Mouse (Mus musculus): ENCODE data around the gene Greb1. TPM values are rescaled to one million over a fixed set of nuclear protein-coding genes. Genes with fewer than 3 reads are reported as not detected.

Gene Greb1
- total RNA-seq, 4 experiments from 2014 or later: 0.16 to 1.2 (median 0.64) TPM

DNA sequence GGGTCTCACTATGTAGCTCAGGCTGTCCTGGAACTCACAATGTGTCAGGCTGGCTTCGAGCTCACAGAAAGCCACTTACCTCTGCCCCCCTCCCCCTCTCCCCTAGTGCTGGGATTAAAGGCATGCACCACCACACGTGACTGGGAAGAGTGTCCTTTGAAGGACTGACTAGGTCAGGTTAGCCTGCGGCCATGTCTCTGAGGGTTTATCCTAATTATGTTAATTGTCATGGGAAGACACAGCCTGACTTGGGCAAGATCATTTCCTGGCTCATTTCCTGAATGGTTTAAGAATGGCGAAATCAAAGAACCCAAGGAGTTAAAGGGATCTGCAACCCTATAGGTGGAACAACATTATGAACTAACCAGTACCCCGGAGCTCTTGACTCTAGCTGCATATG lies 105.9 kb downstream of the Greb1 start:
- DNase-seq (ENCODE audit: low spot score): no peak

DNA sequence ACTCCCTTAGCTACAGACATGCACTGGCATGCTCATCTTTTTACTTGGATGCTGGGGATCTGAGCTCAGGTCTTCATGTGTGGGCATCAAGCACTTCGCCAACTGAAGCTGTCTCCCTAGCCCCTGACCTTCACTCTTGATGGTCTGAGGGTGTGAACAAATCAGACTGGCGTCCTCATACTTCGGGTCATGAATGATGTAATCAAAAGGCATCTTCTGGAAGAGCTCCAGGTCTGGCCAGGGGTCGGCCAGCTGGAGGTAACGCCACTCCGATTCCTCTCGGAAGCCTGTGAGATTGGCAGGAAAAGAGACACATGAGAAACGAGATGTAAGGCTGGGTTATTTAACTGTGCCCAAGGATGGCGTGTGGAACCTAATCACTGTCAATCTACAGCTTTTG lies 110.1 kb downstream of the Greb1 start:
- DNase-seq (ENCODE audit: low spot score): no peak

DNA sequence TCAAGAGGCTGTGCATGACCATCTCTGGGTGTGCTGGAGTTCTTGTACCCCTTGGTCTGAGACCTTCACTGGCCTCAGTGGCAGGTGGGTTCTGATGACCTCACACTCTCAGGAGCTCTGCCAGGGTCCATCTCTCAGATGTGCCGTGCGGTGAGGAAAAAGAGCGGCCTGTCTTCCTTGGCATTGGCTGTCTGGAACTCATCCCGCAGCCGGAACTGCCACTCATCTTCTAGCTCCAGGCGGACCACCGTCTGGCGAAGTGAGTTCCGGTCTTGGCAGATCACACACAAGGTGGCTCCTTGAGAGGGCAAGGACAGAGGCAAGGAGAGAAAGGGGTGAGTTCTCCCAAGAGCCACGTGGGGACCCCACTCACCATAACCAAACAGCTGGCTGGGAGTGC lies 128.4 kb downstream of the Greb1 start:
- DNase-seq (ENCODE audit: low spot score): no peak

DNA sequence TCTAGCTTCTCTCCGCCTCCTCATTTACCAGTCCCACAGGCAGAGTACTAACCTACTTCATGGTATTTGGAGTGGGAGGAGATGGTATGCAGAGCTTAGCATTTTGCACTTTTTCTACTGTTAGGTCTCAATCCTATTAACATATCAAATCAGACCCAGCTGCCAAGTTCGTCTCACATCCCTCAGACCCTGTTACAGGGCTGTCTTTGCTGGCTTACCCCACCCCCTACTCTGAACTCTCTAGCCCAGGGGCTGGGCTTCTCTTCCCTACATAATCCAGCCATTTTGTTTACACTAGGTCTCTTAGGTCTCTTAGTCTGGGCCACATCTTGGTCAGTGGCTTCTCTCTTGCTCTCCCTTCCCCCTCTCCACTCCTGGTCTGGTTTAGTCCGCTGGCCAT lies 131.5 kb downstream of the Greb1 start:
- DNase-seq (ENCODE audit: low spot score): no peak

DNA sequence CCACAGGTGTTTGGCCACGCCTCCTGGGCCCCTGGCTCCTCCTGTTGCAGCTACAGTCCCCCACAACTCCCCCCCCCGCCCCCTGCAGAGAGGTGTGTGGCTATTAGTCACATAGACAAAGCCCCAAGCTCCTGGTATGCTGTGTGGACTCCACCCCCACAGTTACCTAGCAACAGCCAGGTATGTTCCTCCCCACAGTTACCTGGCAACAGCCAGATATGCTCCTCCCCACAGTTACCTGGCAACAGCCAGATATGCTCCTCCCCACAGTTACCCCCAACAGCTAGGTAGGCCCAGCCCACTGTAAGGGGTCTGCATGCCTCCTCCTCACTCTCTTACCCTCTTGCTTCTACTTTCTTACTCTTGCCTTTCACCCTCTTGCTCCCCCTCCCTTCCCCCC lies 135.7 kb downstream of the Greb1 start:
- DNase-seq (ENCODE audit: low spot score): no peak

DNA sequence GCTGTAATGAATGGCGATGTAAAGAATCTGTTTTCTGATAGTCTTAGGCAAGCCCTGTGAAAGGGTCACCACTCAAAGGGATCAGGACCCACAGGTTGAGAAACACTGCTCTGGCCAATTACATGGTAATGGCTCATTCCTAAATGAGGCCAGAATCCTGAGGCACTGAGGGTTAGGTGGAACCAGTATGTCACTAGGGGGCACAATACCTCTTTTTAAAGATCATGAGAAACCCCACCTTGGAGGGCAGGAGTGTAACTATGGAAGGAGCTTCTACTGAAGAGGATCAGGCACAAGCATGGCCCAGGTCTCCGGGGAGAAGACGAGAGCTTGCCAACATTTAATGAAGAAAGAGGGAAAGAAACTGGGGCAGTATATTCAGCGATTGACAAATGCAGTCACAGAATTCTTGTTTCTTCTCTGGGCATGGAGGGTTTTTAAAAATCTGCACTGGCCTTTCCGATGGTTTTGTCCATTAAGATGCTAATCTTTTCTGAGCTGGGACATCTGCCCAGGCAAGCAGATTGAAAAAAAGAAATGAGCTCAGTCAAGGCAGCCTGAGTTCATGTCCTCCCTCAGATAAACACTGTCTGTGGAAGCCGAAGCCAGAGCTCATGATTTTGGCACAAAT lies 137.6 kb downstream of the Greb1 start:
- no peak for DNase-seq (ENCODE audit: low spot score)

DNA sequence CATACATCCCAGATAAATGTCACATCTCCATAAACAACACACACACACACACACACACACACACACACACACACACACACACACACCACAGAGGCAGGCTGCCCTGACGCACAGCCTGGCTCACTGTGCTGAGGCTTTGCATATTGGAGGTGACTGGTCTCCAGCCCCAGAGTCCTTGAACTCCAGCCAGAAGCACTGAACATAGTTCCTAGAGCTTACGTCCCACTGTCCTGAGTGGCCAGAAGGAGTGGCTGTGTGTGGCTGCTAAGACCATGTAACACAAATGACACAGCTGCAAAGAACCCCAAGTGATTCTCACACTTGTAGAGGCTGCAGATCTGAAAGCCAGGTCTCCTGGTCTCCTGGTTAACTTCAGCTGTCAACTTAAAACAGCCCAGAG lies 138.8 kb downstream of the Greb1 start:
- no peak for DNase-seq (ENCODE audit: low spot score)

DNA sequence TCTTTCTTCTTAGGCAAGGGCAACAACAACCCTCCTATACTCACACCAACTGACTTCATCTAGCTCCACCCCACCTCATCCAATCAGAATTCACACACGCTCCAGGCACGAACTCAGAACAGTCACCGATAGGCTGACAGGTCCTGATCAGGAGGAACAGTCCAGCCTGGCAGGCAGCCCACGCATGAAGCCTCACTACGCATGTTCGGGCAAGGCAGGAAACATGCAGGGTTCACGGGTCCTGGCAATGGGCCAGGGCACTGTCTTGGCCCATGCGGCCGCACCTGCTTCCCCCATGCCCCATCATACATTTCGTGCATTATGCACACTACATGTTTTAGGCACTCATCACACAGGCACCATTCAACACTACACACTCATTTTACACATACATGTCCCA lies 139.2 kb downstream of the Greb1 start:
- DNase-seq (ENCODE audit: low spot score): no peak

DNA sequence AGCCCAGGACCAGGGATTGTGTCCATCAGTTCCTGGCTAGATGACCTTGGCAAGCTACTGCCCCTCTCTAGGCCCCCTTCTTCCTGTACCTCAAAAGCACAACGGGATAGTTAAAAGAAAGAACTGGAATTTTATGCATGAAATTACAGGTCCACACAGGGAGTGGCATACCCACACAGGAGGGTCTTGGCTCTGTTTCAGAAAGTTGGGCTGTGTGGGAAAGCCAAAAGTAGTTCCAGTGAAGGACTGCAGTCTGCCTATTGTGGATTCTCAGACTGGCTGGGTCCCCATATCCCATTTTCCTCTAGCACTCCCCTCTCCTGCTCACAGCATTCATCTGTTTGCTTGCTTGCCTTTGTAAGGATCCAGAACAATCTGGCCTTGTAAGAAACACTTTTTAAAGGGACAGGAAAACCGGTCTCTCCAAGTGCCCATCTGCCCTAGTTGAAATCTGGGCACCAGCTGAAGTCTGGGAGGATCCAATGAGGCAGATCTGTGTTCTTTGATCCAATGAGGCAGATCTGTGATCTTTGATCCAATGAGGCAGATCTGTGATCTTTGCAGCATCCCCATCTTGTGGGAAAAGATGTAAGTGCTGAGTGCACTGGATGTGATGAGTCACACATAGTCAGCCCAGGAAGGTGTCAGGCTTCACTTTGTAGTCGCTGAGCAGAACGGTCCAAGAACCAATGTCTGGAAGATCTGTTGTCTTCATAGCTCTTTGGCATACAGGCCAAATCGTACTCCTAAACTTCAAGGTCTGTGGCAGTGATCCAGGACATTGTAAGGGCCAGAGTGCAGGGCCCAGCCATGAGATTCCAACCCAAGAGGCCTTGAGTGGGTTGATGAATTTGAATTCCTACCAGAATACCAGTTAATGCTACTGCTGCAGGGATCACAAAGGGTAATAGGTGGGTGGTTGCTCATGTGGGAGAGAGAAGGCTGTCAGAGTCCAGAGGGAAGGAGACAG lies 143.5 kb downstream of the Greb1 start:
- DNase-seq (ENCODE audit: low spot score): no peak

DNA sequence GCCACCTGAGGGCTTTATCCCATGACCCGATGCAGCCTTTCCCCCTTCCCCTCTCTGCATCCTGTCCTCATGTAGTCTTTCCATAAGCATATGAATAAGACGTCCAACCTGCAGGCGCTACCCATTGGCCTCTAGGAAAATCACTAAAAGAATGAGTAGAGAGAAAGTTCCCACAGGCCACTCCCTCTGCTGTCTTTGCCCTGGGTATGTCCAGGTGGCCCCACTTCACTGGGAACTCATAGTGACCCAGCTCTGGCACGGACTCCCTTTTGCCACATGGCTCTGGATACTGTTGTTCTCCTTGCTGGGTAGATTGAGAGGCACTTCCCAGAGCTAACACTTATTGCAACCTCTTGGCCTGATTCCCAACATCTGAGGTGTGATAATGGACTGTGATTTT lies 145.1 kb downstream of the Greb1 start:
- DNase-seq (ENCODE audit: low spot score): no peak

DNA sequence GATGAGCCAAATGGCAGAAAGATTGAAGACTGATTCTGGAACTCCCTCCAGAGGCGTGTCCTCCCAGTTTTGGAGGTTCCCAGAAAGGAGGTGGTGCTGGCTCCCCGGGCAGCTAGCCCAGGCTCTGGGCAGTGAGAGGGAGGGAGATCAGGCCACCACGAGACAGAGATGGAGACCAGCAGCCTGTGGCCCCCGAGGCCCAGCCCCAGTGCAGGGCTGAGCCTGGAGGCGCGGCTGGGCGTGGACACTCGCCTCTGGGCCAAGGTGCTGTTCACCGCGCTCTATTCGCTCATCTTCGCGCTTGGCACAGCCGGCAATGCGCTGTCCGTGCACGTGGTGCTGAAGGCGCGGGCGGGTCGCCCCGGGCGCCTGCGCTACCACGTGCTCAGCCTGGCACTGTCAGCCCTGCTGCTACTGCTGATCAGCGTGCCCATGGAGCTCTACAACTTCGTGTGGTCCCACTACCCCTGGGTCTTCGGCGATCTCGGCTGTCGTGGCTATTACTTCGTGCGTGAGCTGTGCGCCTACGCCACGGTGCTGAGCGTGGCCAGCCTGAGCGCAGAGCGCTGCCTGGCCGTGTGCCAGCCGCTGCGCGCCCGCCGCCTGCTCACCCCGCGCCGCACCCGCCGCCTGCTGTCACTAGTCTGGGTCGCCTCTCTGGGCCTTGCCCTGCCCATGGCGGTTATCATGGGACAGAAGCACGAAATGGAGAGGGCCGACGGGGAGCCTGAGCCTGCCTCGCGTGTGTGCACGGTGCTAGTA lies 147.2 kb downstream of the Greb1 start, which contains the start of gene Ntsr2:
Gene Ntsr2 (plus strand): TSS at position 51 of the 762 bp plus-strand sequence.
- DNase-seq (ENCODE audit: low spot score): no peak

DNA sequence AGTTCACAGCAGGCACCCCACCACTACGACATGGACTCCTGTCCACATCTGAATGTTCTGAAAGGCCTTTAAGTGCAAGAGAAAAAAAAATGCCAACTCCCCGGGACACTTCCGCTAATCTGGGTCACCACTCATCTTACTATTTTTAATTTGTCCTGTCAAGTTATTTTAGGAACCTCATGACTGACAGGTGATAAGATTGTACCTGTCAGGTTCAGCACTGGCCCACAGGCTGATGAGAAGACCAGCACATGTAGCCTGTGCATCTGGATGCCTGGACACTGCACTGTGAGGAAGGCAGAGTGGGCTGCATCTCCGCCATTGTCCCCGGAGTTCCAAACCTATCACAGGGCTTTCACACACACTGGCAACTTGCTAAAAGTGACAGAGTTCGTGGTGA lies 150.9 kb downstream of the Greb1 start:
- no peak for DNase-seq (ENCODE audit: low spot score)

DNA sequence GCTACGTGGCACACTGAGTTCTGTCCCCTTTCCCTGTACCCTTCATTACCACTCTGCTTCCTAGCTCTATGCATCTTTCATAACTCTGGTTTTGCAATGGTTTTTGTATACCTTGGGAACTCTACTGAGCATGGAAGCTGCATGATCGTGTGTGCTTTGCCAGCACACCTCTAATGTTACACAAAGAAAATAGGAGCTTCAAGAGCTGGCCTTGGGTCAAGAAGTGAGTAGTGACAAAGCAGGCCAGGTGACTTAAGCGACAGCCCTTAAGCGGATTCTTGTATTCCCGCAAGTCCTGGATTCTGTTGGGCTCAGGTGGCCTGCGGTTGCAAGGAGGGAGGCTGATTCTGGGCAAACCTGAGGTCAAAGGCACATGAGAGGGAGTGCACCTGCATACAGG lies 152.4 kb downstream of the Greb1 start:
- DNase-seq (ENCODE audit: low spot score): no peak

DNA sequence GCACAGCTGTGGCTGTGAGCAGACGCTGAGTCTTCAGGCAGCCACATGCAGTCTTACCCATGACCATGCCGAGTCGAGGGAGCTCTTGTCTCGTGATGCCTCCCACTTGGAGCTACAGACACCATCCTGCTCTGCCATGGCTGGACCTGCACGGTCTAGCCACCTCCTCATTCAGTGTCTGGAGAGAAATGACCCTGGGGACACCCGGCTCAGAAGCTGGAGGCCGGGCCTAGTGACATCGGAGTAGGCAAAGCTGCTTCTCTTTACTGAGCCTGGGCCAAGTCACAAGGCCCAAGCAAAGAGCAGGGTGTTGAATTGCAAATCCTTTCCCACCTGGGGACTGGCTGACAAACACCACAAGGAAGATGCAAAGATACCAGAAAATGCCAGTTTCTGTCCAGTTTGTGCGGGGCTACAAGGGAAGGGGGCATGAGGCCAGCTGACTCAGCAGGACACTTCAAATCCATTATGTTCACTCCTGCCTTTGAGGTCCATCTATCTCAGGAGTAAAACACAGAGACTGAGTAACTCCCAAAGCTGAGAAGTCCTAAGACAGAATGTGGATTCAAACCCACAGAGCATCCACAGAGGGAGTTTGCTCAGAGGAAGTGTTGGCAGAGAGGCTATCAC lies 153.8 kb downstream of the Greb1 start:
- no peak for DNase-seq (ENCODE audit: low spot score)

DNA sequence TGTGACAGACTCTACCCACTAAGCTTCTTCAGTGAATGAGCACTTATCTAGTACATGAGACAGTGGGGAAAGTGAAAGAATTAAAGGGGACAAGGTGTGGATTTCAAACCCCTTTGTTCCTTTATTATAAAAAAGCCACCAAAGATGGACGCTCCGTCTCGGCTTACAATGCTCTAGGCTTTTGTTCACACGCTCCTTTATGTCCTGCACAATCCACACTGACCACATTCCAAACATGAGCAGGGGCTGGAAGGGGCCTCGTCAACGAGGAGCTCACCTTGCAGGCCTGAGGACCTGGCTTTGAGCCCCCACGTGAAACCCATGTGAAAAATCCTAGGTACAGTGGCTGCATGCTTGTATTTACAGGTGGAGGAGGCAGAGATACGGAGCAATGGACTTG lies 156.0 kb downstream of the Greb1 start:
- DNase-seq (ENCODE audit: low spot score): no peak

DNA sequence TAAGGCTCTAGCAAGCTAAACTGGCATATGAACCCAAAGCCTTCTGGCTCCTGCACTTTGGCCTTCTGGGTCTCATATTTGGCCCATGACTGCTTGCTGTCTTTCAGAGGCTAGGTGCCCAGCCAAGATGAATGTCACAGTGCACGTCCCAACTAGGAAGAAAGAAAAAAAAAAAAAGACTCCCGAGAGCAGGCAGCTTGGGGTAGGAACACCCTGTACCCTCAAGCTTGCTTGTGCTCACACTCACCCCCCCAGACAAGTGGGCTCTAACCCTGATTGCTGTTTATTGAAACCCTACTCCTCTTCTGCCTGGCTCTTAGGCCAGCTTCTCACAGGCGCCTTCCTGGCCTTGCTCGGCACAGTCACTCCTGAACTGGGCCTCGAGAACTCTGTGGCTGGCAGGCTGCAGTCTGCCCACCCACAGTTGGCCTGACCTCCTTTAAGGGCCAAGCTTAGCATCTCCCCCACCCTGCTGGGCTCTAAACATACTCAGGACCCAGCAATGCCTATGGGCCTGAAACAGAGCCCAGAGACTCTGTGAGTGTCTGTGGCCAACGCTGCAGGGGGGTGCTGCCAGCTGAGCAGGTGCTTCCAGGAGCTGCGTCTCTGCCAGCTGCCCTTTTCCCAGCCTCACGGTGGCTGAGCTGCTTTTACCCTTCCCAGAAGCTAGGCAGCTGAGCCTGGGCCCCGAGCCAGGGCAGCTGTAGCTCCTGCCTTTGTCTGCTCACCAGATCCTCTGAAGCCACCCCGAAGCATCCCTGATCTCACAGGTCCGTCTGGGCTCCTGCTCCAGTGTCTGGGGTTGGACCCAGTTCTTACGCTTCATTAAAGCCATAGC lies 157.0 kb downstream of the Greb1 start:
- no peak for DNase-seq (ENCODE audit: low spot score)

DNA sequence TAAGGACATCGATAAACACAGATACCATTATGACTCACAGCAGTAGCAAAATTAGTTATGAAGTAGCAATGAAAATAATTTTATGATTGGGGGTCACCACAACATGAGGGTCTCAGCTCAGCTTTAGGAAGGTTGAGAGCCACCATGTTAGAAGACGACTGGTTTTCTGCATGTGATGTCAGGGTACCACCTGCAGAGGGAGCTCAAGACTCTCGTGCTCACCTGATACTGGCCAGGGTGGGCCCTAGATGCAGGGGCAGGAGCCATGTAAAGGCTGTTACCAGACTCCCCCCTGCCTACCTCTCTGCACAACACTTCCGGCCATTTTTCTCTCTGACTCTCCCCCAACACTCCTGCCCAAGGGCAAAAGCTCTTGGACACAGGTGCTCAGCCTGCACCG lies 158.7 kb downstream of the Greb1 start:
- no peak for DNase-seq (ENCODE audit: low spot score)

DNA sequence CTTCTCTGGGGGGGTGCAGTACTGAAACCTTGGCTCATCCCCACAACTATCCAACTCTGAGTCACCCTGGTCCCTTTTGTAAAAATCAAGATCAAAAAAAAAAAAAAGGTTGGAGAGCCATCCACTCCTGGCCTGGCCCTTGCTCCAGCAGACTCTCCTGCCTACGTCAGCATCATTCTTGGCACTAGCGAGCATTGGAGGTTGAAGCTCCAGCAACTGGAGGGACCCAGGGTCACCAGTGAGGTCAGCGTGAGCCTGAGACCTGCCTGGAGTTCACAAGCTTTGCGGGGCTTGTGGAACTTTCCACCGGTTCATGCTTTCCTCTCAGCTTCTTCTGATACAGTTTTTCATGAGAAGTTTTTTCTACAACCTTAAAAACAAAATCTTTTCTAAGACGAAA lies 160.6 kb downstream of the Greb1 start:
- DNase-seq (ENCODE audit: low spot score): no peak

DNA sequence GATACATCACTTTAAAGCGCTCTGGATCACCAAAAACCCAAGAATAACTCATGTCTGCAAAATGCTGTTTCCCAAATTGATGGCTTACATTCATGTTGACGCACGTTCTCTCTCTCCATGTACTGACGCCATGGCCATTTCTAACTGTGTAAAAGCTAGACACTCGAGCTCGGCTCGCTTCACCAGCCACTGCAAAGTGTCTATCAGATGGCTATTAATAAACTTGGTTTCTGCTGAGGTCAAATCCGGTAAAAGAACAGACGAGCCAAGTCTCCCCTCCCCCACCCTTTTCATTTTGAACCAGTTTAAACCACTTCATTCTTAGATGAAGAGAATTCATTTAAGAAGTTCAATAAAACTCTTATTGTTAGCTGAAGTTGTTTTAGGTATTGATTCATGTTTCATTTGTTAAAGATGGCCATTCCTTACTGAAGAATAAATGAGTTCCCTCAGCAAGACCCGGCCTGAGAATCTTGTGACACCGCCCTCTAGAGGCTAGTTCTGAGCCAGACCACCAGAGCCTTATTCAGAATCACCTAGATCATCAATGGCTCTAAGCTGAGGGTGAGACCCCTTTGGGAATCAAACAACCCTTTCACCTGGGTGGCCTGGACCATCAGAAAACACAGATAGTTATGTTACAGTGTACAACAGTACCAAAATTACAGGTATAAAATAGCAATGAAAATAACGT lies 161.5 kb downstream of the Greb1 start:
- DNase-seq (ENCODE audit: low spot score): no peak

DNA sequence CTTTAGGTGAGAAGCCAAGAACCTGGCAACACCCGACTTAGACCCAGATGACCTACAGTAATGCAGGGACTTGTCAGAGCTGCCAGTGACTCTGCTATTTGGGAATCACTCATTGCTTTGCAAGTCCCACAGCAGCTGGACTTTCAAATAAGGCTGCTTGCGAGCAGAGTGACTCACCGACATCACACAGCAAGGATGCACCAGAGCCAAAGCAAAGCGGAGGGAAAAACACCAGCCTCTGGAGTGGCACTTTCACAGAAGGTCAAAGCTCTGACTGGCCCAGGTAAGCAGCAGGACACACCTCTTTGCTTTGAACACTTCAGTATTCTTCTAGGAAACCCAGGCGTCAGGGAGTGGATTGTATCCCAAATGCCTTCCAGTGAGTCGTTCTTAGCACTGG lies 164.9 kb downstream of the Greb1 start:
- no peak for DNase-seq (ENCODE audit: low spot score)

All from heart, adult 8-10 months (tissue).